Mouse (Mus musculus): ENCODE results near the gene Col4a2. TPM values are rescaled to one million over a fixed set of nuclear protein-coding genes. Genes with fewer than 3 reads are reported as not detected.

Col4a2 gene
- polyA plus RNA-seq, 1 experiment: 0.14 TPM

DNA sequence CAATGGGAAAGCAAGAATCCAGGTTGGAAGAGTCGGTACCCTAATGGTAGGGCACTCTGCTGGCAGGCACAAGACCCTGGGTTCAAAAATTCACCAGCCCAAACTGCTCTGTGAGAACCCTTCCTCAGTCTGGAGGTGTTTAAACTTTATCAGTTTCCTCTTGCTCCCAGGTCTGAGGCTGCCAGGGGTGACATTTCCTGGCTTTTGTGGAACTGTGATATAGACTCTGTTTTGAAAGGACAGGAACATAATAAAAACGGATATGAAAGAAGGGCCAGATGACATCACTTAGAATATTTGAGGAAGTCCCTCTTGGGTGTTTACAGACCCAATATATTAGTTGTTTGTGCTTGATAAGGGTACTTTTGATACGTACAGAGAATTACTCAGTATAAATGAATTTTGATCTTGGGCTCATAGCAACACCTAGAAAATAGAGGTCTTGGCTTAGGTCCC, 28.5 kb downstream of the Col4a2 start:
- no peaks in the 10 kb centered on the region for H3K9me3 ChIP-seq (ENCODE audit: control insufficient read depth, low read length)
- TF ChIP-seq TAL1 (IDR thresholded peaks at IDR 0.05; ENCODE audit: low read length) (no peak), GATA1 (IDR thresholded peaks at IDR 0.05; ENCODE audit: low read length) (no peak)
- no peak overlapping the region for H3K4me3 ChIP-seq (replicated peaks)
- H3K4me1 ChIP-seq (ENCODE audit: control insufficient read depth): no peaks in the 10 kb centered on the region
- no peaks in the 10 kb centered on the region for H3K27me3 ChIP-seq (ENCODE audit: control insufficient read depth)
- H3K36me3 ChIP-seq (ENCODE audit: control insufficient read depth): no peaks in the 10 kb centered on the region

DNA sequence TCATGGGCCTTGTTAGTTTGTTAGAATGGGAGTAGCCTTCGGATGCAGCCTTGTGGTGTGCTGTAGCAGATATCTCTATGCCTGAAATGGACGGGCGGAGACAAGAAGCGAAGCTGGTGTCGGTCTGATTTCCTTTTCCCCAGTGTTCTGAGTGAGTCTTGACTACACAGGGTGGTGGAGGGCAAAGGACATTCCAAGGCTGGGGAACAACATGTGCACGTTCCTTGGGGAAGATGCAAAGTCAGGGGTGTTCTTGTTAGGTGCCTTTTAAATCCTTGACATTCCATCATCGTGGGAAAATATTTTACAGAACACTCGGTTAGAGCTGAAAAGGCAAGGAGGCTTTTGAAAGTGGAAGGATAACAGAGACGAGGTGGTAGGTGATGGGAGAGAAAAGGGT, 31.9 kb downstream of the Col4a2 start:
- Histone ChIP-seq H3K36me3 (ENCODE audit: control insufficient read depth) (no peaks in the 10 kb centered on the region), H3K4me3 (replicated peaks) (no peak overlapping the region), H3K27me3 (ENCODE audit: control insufficient read depth) (no peaks in the 10 kb centered on the region), H3K9me3 (ENCODE audit: control insufficient read depth, low read length) (no peaks in the 10 kb centered on the region), H3K4me1 (ENCODE audit: control insufficient read depth) (no peaks in the 10 kb centered on the region)
- no peak for TF ChIP-seq GATA1 (IDR thresholded peaks at IDR 0.05; ENCODE audit: low read length)
- no peak for TF ChIP-seq TAL1 (IDR thresholded peaks at IDR 0.05; ENCODE audit: low read length)

DNA sequence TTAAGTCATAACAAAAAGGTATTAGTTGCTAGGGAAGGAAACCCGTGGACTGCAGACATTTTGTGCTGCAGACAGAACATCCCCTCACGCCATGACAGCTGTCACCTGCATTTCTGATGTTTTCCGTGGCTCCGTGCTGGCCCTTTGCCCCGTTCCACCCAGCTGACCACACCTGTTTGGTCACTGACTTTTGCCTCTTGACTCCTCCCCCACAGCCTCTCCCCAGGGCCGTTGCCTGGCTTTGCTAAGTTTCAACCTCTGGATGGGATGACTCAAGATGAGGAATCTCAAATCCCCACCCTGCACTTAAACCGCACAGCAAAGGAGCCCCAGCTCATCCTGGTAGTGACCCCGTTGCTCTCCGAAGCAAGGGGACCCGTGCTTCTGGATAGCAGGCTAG, 33.6 kb downstream of the Col4a2 start:
- H3K4me1 ChIP-seq (ENCODE audit: control insufficient read depth): no peaks in the 10 kb centered on the region
- no peak overlapping the region for H3K4me3 ChIP-seq (replicated peaks)
- no peaks in the 10 kb centered on the region for H3K9me3 ChIP-seq (ENCODE audit: control insufficient read depth, low read length)
- TF ChIP-seq GATA1 (IDR thresholded peaks at IDR 0.05; ENCODE audit: low read length): no peak
- no peak for TF ChIP-seq TAL1 (IDR thresholded peaks at IDR 0.05; ENCODE audit: low read length)
- no peaks in the 10 kb centered on the region for H3K36me3 ChIP-seq (ENCODE audit: control insufficient read depth)
- H3K27me3 ChIP-seq (ENCODE audit: control insufficient read depth): no peaks in the 10 kb centered on the region

DNA sequence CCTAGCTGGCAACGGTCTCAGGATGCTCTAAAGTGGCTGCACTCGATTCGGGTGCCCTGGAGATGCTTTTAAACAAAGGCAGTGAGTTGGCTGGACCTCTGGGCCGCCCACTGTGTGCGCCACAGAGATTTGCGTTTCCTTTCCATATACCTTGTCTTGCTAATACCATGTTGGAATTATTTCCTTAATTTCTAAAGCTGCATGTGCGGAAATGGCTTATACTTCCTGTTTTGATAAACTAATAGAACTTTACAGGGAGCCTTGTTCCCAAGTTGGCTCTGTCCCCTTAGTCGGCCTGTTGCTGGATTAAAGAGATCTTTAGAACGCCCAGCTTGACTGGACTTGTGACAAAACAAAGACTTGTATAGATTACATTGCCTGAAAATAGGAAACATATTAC, 35.1 kb downstream of the Col4a2 start:
- Histone ChIP-seq H3K27me3 (ENCODE audit: control insufficient read depth) (no peaks in the 10 kb centered on the region), H3K4me3 (replicated peaks) (no peak overlapping the region), H3K4me1 (ENCODE audit: control insufficient read depth) (no peaks in the 10 kb centered on the region), H3K9me3 (ENCODE audit: control insufficient read depth, low read length) (no peaks in the 10 kb centered on the region), H3K36me3 (ENCODE audit: control insufficient read depth) (no peaks in the 10 kb centered on the region)
- no peak for TF ChIP-seq GATA1 (IDR thresholded peaks at IDR 0.05; ENCODE audit: low read length)

DNA sequence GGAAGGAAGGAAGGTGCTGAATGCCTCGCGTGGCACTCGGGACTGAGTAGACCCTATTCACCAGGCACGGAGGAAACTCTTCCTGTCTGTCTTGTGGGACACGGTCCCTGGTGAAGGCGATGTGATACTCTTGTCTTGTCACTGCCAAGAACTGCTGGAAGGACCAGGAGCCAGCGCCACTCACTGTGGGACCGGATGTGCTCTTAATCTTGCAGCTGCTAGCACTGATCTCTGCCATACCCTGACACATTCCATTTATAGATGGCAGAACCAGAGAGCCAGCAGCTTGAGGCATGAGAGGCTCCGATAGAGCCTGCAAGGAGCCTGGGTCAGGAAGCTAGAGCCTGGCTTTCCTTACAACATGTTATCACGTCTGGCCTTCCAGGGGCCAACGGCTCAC, 36.0 kb downstream of the Col4a2 start:
- H3K9me3 ChIP-seq (ENCODE audit: control insufficient read depth, low read length): no peaks in the 10 kb centered on the region
- TF ChIP-seq GATA1 (IDR thresholded peaks at IDR 0.05; ENCODE audit: low read length): no peak
- no peak for TF ChIP-seq TAL1 (IDR thresholded peaks at IDR 0.05; ENCODE audit: low read length)
- no peaks in the 10 kb centered on the region for H3K27me3 ChIP-seq (ENCODE audit: control insufficient read depth)
- H3K4me3 ChIP-seq (replicated peaks): no peak overlapping the region
- no peaks in the 10 kb centered on the region for H3K4me1 ChIP-seq (ENCODE audit: control insufficient read depth)
- no peaks in the 10 kb centered on the region for H3K36me3 ChIP-seq (ENCODE audit: control insufficient read depth)

DNA sequence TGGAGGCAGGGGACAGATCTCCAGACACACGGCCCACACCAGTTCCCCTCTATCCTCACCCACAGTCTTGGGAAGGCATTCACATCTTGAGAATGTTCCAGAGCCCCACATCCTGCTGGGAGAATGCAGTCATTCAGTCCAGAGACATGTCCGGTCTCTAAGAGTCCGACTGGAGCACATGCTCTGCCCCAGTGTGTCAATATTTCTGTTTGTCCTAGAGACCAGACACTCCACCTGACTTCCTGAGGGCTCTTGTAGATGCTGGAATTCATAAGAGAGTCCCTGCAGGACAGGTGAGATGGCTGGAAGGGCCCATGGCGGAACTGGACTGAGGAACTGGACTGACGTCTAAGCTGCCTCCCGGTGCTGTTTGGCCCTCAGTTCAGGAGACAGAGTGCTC, 38.8 kb downstream of the Col4a2 start:
- H3K9me3 ChIP-seq (ENCODE audit: control insufficient read depth, low read length): no peaks in the 10 kb centered on the region
- no peaks in the 10 kb centered on the region for H3K36me3 ChIP-seq (ENCODE audit: control insufficient read depth)
- no peaks in the 10 kb centered on the region for H3K4me1 ChIP-seq (ENCODE audit: control insufficient read depth)
- TF ChIP-seq TAL1 (IDR thresholded peaks at IDR 0.05; ENCODE audit: low read length) (no peak), GATA1 (IDR thresholded peaks at IDR 0.05; ENCODE audit: low read length) (no peak)
- no peak overlapping the region for H3K4me3 ChIP-seq (replicated peaks)
- no peaks in the 10 kb centered on the region for H3K27me3 ChIP-seq (ENCODE audit: control insufficient read depth)

DNA sequence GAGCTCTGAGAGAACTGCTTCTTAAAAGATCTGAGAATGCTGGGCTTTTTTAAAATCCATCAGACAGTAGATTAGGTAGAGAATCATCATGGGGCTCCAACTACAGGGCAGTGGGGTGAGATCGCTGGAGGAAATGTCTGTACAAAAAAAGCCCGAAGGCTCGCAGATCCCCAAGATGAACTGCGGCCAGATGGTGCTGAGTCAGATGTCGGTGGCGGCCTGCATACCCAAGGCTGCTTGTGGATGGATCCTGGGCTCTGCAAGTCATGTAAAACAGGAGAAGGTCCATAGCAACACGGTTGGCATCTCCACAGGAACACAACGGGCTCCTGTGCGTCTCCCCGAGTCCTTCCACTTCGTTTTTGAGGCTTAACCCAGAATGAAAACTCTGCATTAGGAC, 39.9 kb downstream of the Col4a2 start:
- TF ChIP-seq TAL1 (IDR thresholded peaks at IDR 0.05; ENCODE audit: low read length) (no peak), GATA1 (IDR thresholded peaks at IDR 0.05; ENCODE audit: low read length) (no peak)
- Histone ChIP-seq H3K27me3 (ENCODE audit: control insufficient read depth) (no peaks in the 10 kb centered on the region), H3K9me3 (ENCODE audit: control insufficient read depth, low read length) (no peaks in the 10 kb centered on the region), H3K4me3 (replicated peaks) (no peak overlapping the region), H3K36me3 (ENCODE audit: control insufficient read depth) (no peaks in the 10 kb centered on the region), H3K4me1 (ENCODE audit: control insufficient read depth) (no peaks in the 10 kb centered on the region)

DNA sequence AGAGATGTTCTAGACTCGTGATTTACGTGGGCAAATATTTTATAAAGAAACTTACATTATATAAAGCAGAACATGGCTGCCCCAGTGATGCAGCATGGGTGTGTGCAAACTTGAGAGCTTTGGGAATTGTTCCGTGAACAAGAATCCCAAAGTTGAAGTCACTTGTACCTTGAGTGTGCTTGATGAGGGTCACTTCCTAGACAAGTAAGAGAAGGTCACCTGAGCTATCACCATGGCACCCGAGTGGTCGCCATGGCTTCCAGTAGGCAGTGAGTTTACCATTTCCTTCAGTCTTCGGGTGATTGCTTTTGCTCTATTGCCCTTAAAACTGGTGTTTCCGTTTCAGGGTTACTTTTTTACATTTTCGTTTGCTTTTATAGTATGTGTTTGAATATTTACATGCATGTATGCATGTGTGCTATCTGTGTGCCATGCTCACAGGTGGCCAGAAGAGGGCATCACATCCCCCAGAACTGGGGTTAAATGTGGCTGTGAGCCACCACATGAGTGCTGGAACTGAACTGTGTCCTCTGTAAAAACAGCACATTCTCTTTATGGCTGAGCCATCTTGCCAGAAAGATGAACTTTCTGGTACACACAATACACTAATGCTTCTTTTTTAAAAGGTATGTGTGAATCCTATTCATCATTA, 42.3 kb downstream of the Col4a2 start:
- H3K36me3 ChIP-seq (ENCODE audit: control insufficient read depth): no peaks in the 10 kb centered on the region
- H3K4me1 ChIP-seq (ENCODE audit: control insufficient read depth): no peaks in the 10 kb centered on the region
- H3K4me3 ChIP-seq (replicated peaks): no peak overlapping the region
- TF ChIP-seq TAL1 (IDR thresholded peaks at IDR 0.05; ENCODE audit: low read length) (no peak), GATA1 (IDR thresholded peaks at IDR 0.05; ENCODE audit: low read length) (no peak)
- no peaks in the 10 kb centered on the region for H3K27me3 ChIP-seq (ENCODE audit: control insufficient read depth)
- H3K9me3 ChIP-seq (ENCODE audit: control insufficient read depth, low read length): no peaks in the 10 kb centered on the region

DNA sequence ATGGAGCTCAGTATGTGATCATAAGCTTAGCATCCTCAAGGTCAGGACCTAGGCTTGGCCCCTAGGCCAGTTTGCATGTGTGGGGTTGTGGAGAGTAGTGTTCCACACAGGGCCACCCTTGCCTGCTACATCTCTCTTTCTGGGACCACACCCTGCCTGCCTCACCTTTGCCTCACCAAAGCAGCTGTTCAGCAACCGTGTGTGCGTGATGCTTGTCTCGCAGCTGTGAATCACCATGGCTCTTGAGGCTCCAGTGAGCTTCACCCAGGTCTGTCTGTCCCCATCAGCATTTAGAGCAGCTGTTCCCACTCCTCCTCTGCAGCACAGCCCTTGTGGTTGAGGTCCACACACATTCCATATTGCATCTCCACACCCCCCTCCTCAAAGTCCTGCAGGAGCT, 43.3 kb downstream of the Col4a2 start:
- Histone ChIP-seq H3K4me3 (replicated peaks) (no peak overlapping the region), H3K9me3 (ENCODE audit: control insufficient read depth, low read length) (no peaks in the 10 kb centered on the region), H3K27me3 (ENCODE audit: control insufficient read depth) (no peaks in the 10 kb centered on the region), H3K4me1 (ENCODE audit: control insufficient read depth) (no peaks in the 10 kb centered on the region), H3K36me3 (ENCODE audit: control insufficient read depth) (no peaks in the 10 kb centered on the region)
- TF ChIP-seq TAL1 (IDR thresholded peaks at IDR 0.05; ENCODE audit: low read length) (no peak), GATA1 (IDR thresholded peaks at IDR 0.05; ENCODE audit: low read length) (no peak)

DNA sequence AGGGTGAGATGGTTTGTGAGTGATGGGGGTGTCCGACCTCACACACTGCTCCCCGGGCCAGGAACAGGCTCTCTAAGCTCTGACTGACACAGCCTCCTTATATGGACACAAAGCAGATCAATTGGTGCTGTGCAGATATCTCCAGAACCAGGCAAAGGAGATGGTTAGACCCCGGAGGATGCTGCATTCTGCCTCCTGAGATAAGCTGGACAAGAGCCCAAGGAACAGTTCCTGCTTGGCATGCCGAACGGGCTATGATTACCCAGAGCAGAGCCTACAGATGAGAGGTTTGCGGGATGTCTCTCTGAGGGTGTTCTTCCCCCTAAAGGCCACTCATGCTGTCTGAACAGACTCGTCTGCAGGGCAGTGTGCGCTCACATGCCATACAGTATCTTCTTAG, 44.2 kb downstream of the Col4a2 start:
- TF ChIP-seq TAL1 (IDR thresholded peaks at IDR 0.05; ENCODE audit: low read length): no peak
- Histone ChIP-seq H3K27me3 (ENCODE audit: control insufficient read depth) (no peaks in the 10 kb centered on the region), H3K9me3 (ENCODE audit: control insufficient read depth, low read length) (no peaks in the 10 kb centered on the region), H3K36me3 (ENCODE audit: control insufficient read depth) (no peaks in the 10 kb centered on the region), H3K4me1 (ENCODE audit: control insufficient read depth) (no peaks in the 10 kb centered on the region), H3K4me3 (replicated peaks) (no peak overlapping the region)

Data from erythroblast, embryonic 14.5 days (primary cell).